Mouse (Mus musculus) MEL (cell line): ENCODE measurements around the gene Oxt. TPM values are rescaled to one million over a fixed set of nuclear protein-coding genes. Genes with fewer than 3 reads are reported as not detected.

Experiments
- DNase-seq: peaks from one replicate; pipeline ENCODE4 v3.0.0; 2011; ENCODE audit warnings: low read depth, low spot score
- H3K27ac ChIP-seq: 2 replicates; pipeline ENCODE4 v1.5.1; 2012; ENCODE audit warnings: low read depth, mild to moderate bottlenecking, control low read depth, low read length, moderate library complexity; ENCODE audit not compliant: control insufficient read depth
- H3K27me3 ChIP-seq, 2 experiments: fragments of 150-350 bp in 1 of 2; sonication (generic) in 1 of 2; 2 replicates each; pipeline ENCODE4 v1.6.1; 2012; ENCODE audit warnings: low read length in 2 of 2, mild to moderate bottlenecking in 2 of 2, improper control_type of control experiment in 1 of 2, moderate library complexity in 1 of 2; ENCODE audit not compliant: insufficient read depth in 2 of 2, control insufficient read depth in 1 of 2
- H3K36me3 ChIP-seq, 2 experiments: 2 replicates each; pipeline ENCODE4 v1.6.1; 2012 to 2014; ENCODE audit warnings: low read length in 2 of 2, improper control_type of control experiment in 1 of 2, inconsistent platforms in 1 of 2, mild to moderate bottlenecking in 1 of 2; ENCODE audit not compliant: insufficient read depth in 2 of 2, control insufficient read depth in 1 of 2
- H3K4me1 ChIP-seq, 2 experiments: fragments of 150-350 bp in 1 of 2; sonication (generic) in 1 of 2; 2 replicates each; pipeline ENCODE4 v1.6.1; 2012; ENCODE audit warnings: low read length in 2 of 2, improper control_type of control experiment in 1 of 2, mild to moderate bottlenecking in 1 of 2; ENCODE audit not compliant: insufficient read depth in 2 of 2, control insufficient read depth in 1 of 2
- H3K4me3 ChIP-seq, 2 experiments: fragments of 150-350 bp in 1 of 2; sonication (generic) in 1 of 2; 2 replicates each; pipeline ENCODE4 v1.5.1; 2012; ENCODE audit warnings: low read depth in 2 of 2, low read length in 2 of 2, mild to moderate bottlenecking in 2 of 2, moderate library complexity in 2 of 2, control low read depth in 1 of 2, improper control_type of control experiment in 1 of 2; ENCODE audit not compliant: control insufficient read depth in 1 of 2, insufficient read depth in 1 of 2
- H3K79me2 ChIP-seq: 2 replicates; pipeline ENCODE4 v1.6.1; 2012; ENCODE audit warnings: mild to moderate bottlenecking, low read length, moderate library complexity; ENCODE audit not compliant: control insufficient read depth, poor library complexity, insufficient read depth
- H3K9ac ChIP-seq: 2 replicates; pipeline ENCODE4 v1.6.1; 2012; ENCODE audit warnings: low read depth, mild to moderate bottlenecking, control low read depth, low read length, moderate library complexity; ENCODE audit not compliant: control insufficient read depth, poor library complexity, severe bottlenecking
- H3K9me3 ChIP-seq: fragments of 150-350 bp; sonication (generic); replicated peaks from 2 replicates; pipeline ENCODE4 v1.6.1; 2012; ENCODE audit warnings: mild to moderate bottlenecking, low read length, improper control_type of control experiment, moderate library complexity; ENCODE audit not compliant: insufficient read depth
- BHLHE40 ChIP-seq: IDR thresholded peaks from 2 replicates; pipeline ENCODE4 v1.6.1; 2012; ENCODE audit warnings: low read depth, mild to moderate bottlenecking, inconsistent platforms, low read length, improper control_type of control experiment, borderline replicate concordance
- CHD2 ChIP-seq: IDR thresholded peaks from 2 replicates; pipeline ENCODE4 v1.6.1; 2011; ENCODE audit warnings: low read length, improper control_type of control experiment
- CTCF ChIP-seq, 3 experiments: IDR thresholded peaks in 2 of 3; conservative IDR thresholded peaks in 1 of 3; 2 replicates each; pipeline ENCODE4 v1.5.1; 2011 to 2012; ENCODE audit warnings: low read length in 3 of 3, low read depth in 2 of 3, mild to moderate bottlenecking in 2 of 3, improper control_type of control experiment in 1 of 3, inconsistent platforms in 1 of 3, mixed read lengths in 1 of 3, moderate library complexity in 1 of 3; ENCODE audit not compliant: control insufficient read depth in 1 of 3, insufficient read depth in 1 of 3, poor library complexity in 1 of 3, severe bottlenecking in 1 of 3
- E2F4 ChIP-seq: IDR thresholded peaks from 2 replicates; pipeline ENCODE4 v1.6.1; 2011; ENCODE audit warnings: low read depth, low read length, improper control_type of control experiment, borderline replicate concordance
- ELF1 ChIP-seq: IDR thresholded peaks from 2 replicates; pipeline ENCODE4 v1.6.1; 2014; ENCODE audit warnings: low read depth, mild to moderate bottlenecking, inconsistent platforms, low read length, improper control_type of control experiment, moderate library complexity
- EP300 ChIP-seq, 2 experiments: IDR thresholded peaks; 2 replicates each; pipeline ENCODE4 v1.6.1; 2011; ENCODE audit warnings: improper control_type of control experiment in 2 of 2, low read length in 2 of 2, low read depth in 1 of 2, mild to moderate bottlenecking in 1 of 2
- ETS1 ChIP-seq: IDR thresholded peaks from 2 replicates; pipeline ENCODE4 v1.6.1; 2012; ENCODE audit warnings: low read depth, mild to moderate bottlenecking, inconsistent platforms, low read length, improper control_type of control experiment, moderate library complexity
- GATA1 ChIP-seq: IDR thresholded peaks from 2 replicates; pipeline ENCODE4 v1.6.1; 2011; ENCODE audit warnings: low read depth, low read length, improper control_type of control experiment
- KAT2A ChIP-seq: conservative IDR thresholded peaks from 2 replicates; pipeline ENCODE4 v1.6.1; 2012; ENCODE audit warnings: low read depth, low read length, improper control_type of control experiment, inconsistent platforms
- MAFK ChIP-seq: IDR thresholded peaks from 2 replicates; pipeline ENCODE4 v1.6.1; 2011; ENCODE audit warnings: low read depth, mild to moderate bottlenecking, low read length, improper control_type of control experiment, borderline replicate concordance
- MAX ChIP-seq: IDR thresholded peaks from 2 replicates; pipeline ENCODE4 v1.6.1; 2011; ENCODE audit warnings: low read length, improper control_type of control experiment
- MAZ ChIP-seq: IDR thresholded peaks from 2 replicates; pipeline ENCODE4 v1.6.1; 2012; ENCODE audit warnings: low read depth, mild to moderate bottlenecking, inconsistent platforms, low read length, improper control_type of control experiment
- MYC ChIP-seq: IDR thresholded peaks from 2 replicates; pipeline ENCODE4 v1.6.1; 2011; ENCODE audit warnings: low read depth, mild to moderate bottlenecking, low read length, improper control_type of control experiment, moderate library complexity
- NELFE ChIP-seq: IDR thresholded peaks from 2 replicates; pipeline ENCODE4 v1.6.1; 2011; ENCODE audit warnings: low read depth, low read length, improper control_type of control experiment
- NRF1 ChIP-seq: IDR thresholded peaks from 2 replicates; pipeline ENCODE4 v1.6.1; 2014; ENCODE audit warnings: low read depth, mild to moderate bottlenecking, inconsistent platforms, low read length, improper control_type of control experiment, moderate library complexity; ENCODE audit not compliant: poor library complexity, insufficient read depth, severe bottlenecking
- POLR2A ChIP-seq, 2 experiments: IDR thresholded peaks; 2 replicates each; pipeline ENCODE4 v1.6.1; 2011 to 2012; ENCODE audit warnings: low read length in 2 of 2, mild to moderate bottlenecking in 2 of 2, control low read depth in 1 of 2, improper control_type of control experiment in 1 of 2, low read depth in 1 of 2, moderate library complexity in 1 of 2; ENCODE audit not compliant: control insufficient read depth in 1 of 2, insufficient read depth in 1 of 2, poor library complexity in 1 of 2
- POLR2AphosphoS2 ChIP-seq: IDR thresholded peaks from 2 replicates; pipeline ENCODE4 v1.6.1; 2011; ENCODE audit warnings: low read length, improper control_type of control experiment
- RAD21 ChIP-seq: IDR thresholded peaks from 2 replicates; pipeline ENCODE4 v1.6.1; 2011; ENCODE audit warnings: mild to moderate bottlenecking, low read depth, low read length, improper control_type of control experiment
- RCOR1 ChIP-seq: IDR thresholded peaks from 2 replicates; pipeline ENCODE4 v1.6.1; 2012; ENCODE audit warnings: low read depth, mild to moderate bottlenecking, inconsistent platforms, low read length, improper control_type of control experiment
- SIN3A ChIP-seq: IDR thresholded peaks from 2 replicates; pipeline ENCODE4 v1.6.1; 2012; ENCODE audit warnings: low read length, improper control_type of control experiment, inconsistent platforms
- TBP ChIP-seq: IDR thresholded peaks from 2 replicates; pipeline ENCODE4 v1.8.0; 2011; ENCODE audit warnings: low read depth, low read length, improper control_type of control experiment
- UBTF ChIP-seq: IDR thresholded peaks from 2 replicates; pipeline ENCODE4 v1.6.1; 2012; ENCODE audit warnings: low read depth, mild to moderate bottlenecking, inconsistent platforms, low read length, improper control_type of control experiment, moderate library complexity, borderline replicate concordance; ENCODE audit not compliant: insufficient read depth
- USF1 ChIP-seq: IDR thresholded peaks from 2 replicates; pipeline ENCODE4 v1.6.1; 2014; ENCODE audit warnings: low read depth, mild to moderate bottlenecking, inconsistent platforms, low read length, improper control_type of control experiment, moderate library complexity
- USF2 ChIP-seq, 2 experiments: IDR thresholded peaks; 2 replicates each; pipeline ENCODE4 v1.6.1; 2011 to 2012; ENCODE audit warnings: improper control_type of control experiment in 2 of 2, low read length in 2 of 2, borderline replicate concordance in 1 of 2, inconsistent platforms in 1 of 2, low read depth in 1 of 2, mild to moderate bottlenecking in 1 of 2; ENCODE audit not compliant: insufficient read depth in 1 of 2
- ZC3H11A ChIP-seq: IDR thresholded peaks from 2 replicates; pipeline ENCODE4 v1.6.1; 2012; ENCODE audit warnings: low read depth, mild to moderate bottlenecking, inconsistent platforms, low read length, improper control_type of control experiment
- ZKSCAN1 ChIP-seq: IDR thresholded peaks from 2 replicates; pipeline ENCODE4 v1.6.1; 2012; ENCODE audit warnings: low read depth, mild to moderate bottlenecking, inconsistent platforms, low read length, improper control_type of control experiment, moderate library complexity
- polyA plus RNA-seq, 2 experiments: library from polyadenylated mRNA; stranded (reverse) in 1 of 2; unstranded in 1 of 2; fragments of >175 nt in 1 of 2; fragments of >200 nt in 1 of 2; gene quantifications; 2 replicates each; pipeline versions ENCODE4 v1.2.1 to v1.2.4; 2012; ENCODE audit warnings: low replicate concordance in 2 of 2, low read depth in 1 of 2; ENCODE audit not compliant: insufficient read length in 2 of 2, insufficient read depth in 1 of 2, missing spikeins in 1 of 2
- total RNA-seq: library from RNA; depleted of rRNA; stranded (reverse); fragments of 300-350 nt; gene quantifications from 2 replicates; pipeline ENCODE4 v1.2.3, GENCODE M21; 2012; rRNA removed

Oxt gene
- total RNA-seq, result not detected in 2 replicates
- under 1 TPM in 1 of 2 experiments, not detected in 1; 0.14 TPM for polyA plus RNA-seq

DNA sequence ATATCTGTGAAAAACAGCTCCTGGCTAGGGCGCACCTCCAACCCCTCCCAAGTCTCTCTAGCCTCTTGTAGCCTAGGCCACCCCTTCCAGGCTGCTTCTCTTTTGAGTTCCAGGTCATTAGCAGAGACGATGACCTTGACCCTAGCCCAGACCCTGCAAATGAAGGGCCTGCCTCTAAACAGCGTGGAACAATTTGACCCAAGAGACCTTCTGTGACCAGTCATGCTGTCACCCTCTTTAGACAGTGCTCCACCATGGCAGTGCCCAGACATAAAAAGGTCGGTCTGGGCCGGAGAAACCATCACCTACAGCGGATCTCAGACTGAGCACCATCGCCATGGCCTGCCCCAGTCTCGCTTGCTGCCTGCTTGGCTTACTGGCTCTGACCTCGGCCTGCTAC is at the start of gene Oxt:
TSS of gene Oxt (plus strand) at position 301 of the 400 bp plus-strand sequence.
- H3K79me2 ChIP-seq, result no peaks in the 10 kb centered on the region
- H3K9ac ChIP-seq, result no peak within 1 kb of the TSS
- DNase-seq, result no peak
- no peak within 1 kb of the TSS for H3K4me3 ChIP-seq
- 0 out of 4 replicates have a peak, but pooled peaks cover 0 to 2% of the 10 kb centered on the region in 2 experiments for H3K36me3 ChIP-seq
- no peaks in the 10 kb centered on the region for H3K9me3 ChIP-seq
- H3K4me1 ChIP-seq, result peaks cover 0 to 10% of the 10 kb centered on the region in 2 experiments; a peak in 1 of 4 replicates
- TF ChIP-seq CHD2 (no peak), ZC3H11A (no peak), TBP (no peak), MAX (no peak), GATA1 (no peak), E2F4 (no peak), RCOR1 (no peak), EP300 (IDR thresholded peaks at IDR 0.05; ENCODE audit: low read depth in 1 of 2, low read length in 2 of 2) (no peak), POLR2AphosphoS2 (no peak), ETS1 (no peak), ZKSCAN1 (no peak), SIN3A (no peak), NELFE (no peak), MAFK (no peak), RAD21 (no peak), ELF1 (no peak)
- H3K27ac ChIP-seq, result no peak within 1 kb of the TSS
- H3K27me3 ChIP-seq, result no peaks in the 10 kb centered on the region

DNA sequence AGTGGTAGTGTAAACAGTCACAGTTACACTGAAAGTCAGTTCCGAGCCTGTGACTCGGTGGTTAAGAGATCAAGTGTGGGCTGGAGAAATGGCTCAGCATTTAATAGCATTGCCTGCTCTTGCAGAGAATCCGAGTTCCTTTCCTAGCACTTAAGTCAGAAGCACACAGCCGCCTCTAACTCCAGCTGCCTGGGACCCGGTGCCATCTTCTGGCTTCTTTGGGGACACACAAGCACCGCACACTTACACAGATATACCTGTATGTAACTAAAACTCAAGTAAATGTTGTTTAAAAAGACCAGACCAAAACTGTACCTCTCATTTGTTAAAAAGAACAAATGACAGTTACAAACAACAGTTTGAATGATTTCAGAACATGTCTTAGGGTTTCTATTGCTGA is 47.5 kb upstream of the Oxt start:
- Histone ChIP-seq H3K4me3 (no peak overlapping the region), H3K9me3 (no peaks in the 10 kb centered on the region)
- TF ChIP-seq BHLHE40, result no peak
- TF ChIP-seq USF2 (IDR thresholded peaks at IDR 0.05; ENCODE audit: borderline replicate concordance in 1 of 2, insufficient read depth in 1 of 2, low read depth in 1 of 2, low read length in 2 of 2), result no peak
- TF ChIP-seq UBTF, result no peak
- TF ChIP-seq MYC, result no peak
- TF ChIP-seq NRF1, result no peak
- TF ChIP-seq MAFK, result no peak
- TF ChIP-seq ZKSCAN1, result no peak
- TF ChIP-seq KAT2A, result no peak
- no peak for TF ChIP-seq USF1
- no peak for TF ChIP-seq POLR2A (IDR thresholded peaks at IDR 0.05; ENCODE audit: control insufficient read depth in 1 of 2, insufficient read depth in 1 of 2, low read depth in 1 of 2, low read length in 2 of 2, poor library complexity in 1 of 2)
- TF ChIP-seq ETS1, result no peak
- no peak for TF ChIP-seq MAZ
- TF ChIP-seq CTCF (IDR thresholded peaks at IDR 0.05 in 2 of 3, conservative IDR thresholded peaks at IDR 0.05 in 1 of 3; ENCODE audit: control insufficient read depth in 1 of 3, insufficient read depth in 1 of 3, low read depth in 2 of 3, low read length in 3 of 3, poor library complexity in 1 of 3, severe bottlenecking in 1 of 3), result no peak
- TF ChIP-seq GATA1, result no peak
- TF ChIP-seq, all 39 proteins: peak for 0
- Histone ChIP-seq H3K79me2 (no peaks in the 10 kb centered on the region), H3K4me1 (no peaks in the 10 kb centered on the region), H3K9ac (no peak overlapping the region), H3K27ac (no peak overlapping the region), H3K27me3 (no peaks in the 10 kb centered on the region), H3K36me3 (peaks cover 0 to 2% of the 10 kb centered on the region in 2 experiments; a peak in 2 of 4 replicates)
- no peak for DNase-seq
